Mouse (Mus musculus): Measurements from ENCODE around the gene Rora. TPM values are rescaled to one million over a fixed set of nuclear protein-coding genes. Genes with fewer than 3 reads are reported as not detected.

Rora gene
- polyA plus RNA-seq, 1 experiment, result 5.0 TPM

- Histone ChIP-seq H3K27ac (ENCODE audit: insufficient read depth, low read depth, low read length) (no peak overlapping the region), H3K4me1 (ENCODE audit: control insufficient read depth, insufficient read depth, low read length) (no peaks in the 10 kb centered on the region), H3K4me3 (ENCODE audit: insufficient read depth, low read length) (no peak overlapping the region)
- TF ChIP-seq POLR2A (IDR thresholded peaks at IDR 0.05; ENCODE audit: borderline replicate concordance, low read depth, low read length) (no peak), CTCF (IDR thresholded peaks at IDR 0.05; ENCODE audit: low read depth, low read length) (no peak)
Measured at GRCm38 (mm10) chr9:69150224-69150623, 496.6 kb downstream of the Rora start.

- TF ChIP-seq POLR2A (IDR thresholded peaks at IDR 0.05; ENCODE audit: borderline replicate concordance, low read depth, low read length) (no peak), CTCF (IDR thresholded peaks at IDR 0.05; ENCODE audit: low read depth, low read length) (no peak)
- no peaks in the 10 kb centered on the region for H3K4me1 ChIP-seq (ENCODE audit: control insufficient read depth, insufficient read depth, low read length)
Measured at GRCm38 (mm10) chr9:69154684-69155083, 501.1 kb downstream of the Rora start.

DNA sequence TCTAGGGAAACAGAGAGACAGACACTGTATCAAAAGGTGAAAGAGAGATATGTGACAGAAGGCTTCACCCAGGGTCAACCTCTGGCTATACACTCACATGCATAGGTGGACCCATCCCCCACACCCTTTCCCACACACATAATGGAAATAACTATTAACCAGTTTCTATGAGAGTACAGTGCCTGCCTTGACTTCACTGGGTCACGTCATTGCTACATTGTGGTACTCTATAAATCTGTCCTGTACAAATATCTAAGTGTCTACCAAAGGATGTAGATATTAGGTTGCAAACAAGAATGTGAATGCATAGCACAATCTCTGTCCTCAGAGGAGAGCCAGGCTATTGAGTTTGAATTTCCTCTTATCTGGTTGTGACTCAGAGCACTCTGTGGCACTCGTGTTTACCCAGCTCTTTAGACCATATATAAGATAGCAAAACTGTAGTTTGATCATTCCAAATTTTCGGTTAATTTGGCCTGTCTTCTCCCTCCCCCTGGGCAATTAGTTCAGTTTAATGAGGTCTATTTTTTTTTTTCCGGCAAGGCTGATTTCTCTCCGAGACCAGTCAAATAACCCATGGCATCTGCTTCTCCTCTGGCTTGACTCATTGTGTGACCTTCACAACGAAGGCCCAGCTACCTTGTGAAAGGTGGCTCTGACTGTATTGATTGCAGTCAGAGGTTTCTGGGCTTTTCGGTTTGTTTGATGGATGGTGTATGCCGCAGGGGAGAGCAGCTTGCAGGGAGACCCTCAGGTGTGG is 502.4 kb downstream of the Rora start:
- H3K4me1 ChIP-seq (ENCODE audit: control insufficient read depth, insufficient read depth, low read length), result no peaks in the 10 kb centered on the region
- no peak overlapping the region for H3K27ac ChIP-seq (ENCODE audit: insufficient read depth, low read depth, low read length)
- no peak overlapping the region for H3K4me3 ChIP-seq (ENCODE audit: insufficient read depth, low read length)
- TF ChIP-seq CTCF (IDR thresholded peaks at IDR 0.05; ENCODE audit: low read depth, low read length), result no peak

More at GRCm38 (mm10) chr9:69154684-69155083, 501.1 kb downstream of the Rora start:
- Histone ChIP-seq H3K4me3 (ENCODE audit: insufficient read depth, low read length) (no peak overlapping the region), H3K27ac (ENCODE audit: insufficient read depth, low read depth, low read length) (no peak overlapping the region)

DNA sequence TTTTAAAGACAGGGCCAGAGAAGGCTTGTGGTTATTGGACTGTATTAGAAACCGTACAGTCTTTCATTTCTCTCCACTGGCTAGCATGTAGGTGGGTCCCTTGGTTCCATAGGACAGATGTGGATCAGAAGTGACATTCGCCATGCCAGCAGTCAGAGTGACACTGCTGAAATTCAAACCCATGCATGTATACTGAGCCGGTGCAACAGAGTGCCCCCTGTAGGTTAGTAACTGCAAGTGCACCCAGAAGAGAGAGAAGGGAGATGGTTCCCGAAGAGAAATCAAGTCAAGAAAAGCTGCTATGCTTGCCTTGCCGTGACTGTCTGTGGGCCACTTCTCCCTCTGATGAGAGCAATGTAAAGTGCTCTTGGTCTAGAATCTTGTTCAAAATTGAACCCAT is 507.2 kb downstream of the Rora start:
- no peak for TF ChIP-seq POLR2A (IDR thresholded peaks at IDR 0.05; ENCODE audit: borderline replicate concordance, low read depth, low read length)
- TF ChIP-seq CTCF (IDR thresholded peaks at IDR 0.05; ENCODE audit: low read depth, low read length), result no peak
- Histone ChIP-seq H3K4me1 (ENCODE audit: control insufficient read depth, insufficient read depth, low read length) (no peaks in the 10 kb centered on the region), H3K27ac (ENCODE audit: insufficient read depth, low read depth, low read length) (no peak overlapping the region), H3K4me3 (ENCODE audit: insufficient read depth, low read length) (no peak overlapping the region)

DNA sequence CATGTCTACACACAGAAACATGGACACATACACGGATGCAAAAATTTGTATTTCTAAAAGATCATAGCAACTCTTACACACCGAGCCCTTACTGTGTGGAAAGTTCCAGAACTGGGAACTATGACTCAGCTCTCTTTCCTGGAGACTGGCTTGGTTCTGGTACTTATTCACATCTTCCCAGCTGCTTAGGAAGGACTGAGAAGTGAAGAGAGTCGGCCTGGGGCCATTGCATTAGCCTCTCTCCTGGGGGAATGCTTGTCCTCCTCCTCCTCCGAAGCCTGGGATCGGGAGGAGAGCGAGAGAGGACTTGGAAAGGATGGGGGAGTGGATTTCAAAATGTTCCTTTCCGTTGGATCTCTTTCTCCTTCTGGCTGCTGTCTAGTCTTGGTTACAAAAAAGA is 511.1 kb downstream of the Rora start:
- H3K4me1 ChIP-seq (ENCODE audit: control insufficient read depth, insufficient read depth, low read length), result no peaks in the 10 kb centered on the region
- H3K27ac ChIP-seq (ENCODE audit: insufficient read depth, low read depth, low read length), result no peak overlapping the region
- TF ChIP-seq POLR2A (IDR thresholded peaks at IDR 0.05; ENCODE audit: borderline replicate concordance, low read depth, low read length) (no peak), CTCF (IDR thresholded peaks at IDR 0.05; ENCODE audit: low read depth, low read length) (no peak)
- H3K4me3 ChIP-seq (ENCODE audit: insufficient read depth, low read length), result no peak overlapping the region

- Histone ChIP-seq H3K27ac (ENCODE audit: insufficient read depth, low read depth, low read length) (no peak overlapping the region), H3K4me1 (ENCODE audit: control insufficient read depth, insufficient read depth, low read length) (no peaks in the 10 kb centered on the region)
- TF ChIP-seq POLR2A (IDR thresholded peaks at IDR 0.05; ENCODE audit: borderline replicate concordance, low read depth, low read length) (no peak), CTCF (IDR thresholded peaks at IDR 0.05; ENCODE audit: low read depth, low read length) (no peak)
Measured at GRCm38 (mm10) chr9:69165096-69165836, 511.7 kb downstream of the Rora start.

GRCm38 (mm10) chr9:69174061-69174460 is 520.5 kb downstream of the Rora start:
- Histone ChIP-seq H3K27ac (ENCODE audit: insufficient read depth, low read depth, low read length) (no peak overlapping the region), H3K4me1 (ENCODE audit: control insufficient read depth, insufficient read depth, low read length) (no peaks in the 10 kb centered on the region), H3K4me3 (ENCODE audit: insufficient read depth, low read length) (no peak overlapping the region)
- no peak for TF ChIP-seq CTCF (IDR thresholded peaks at IDR 0.05; ENCODE audit: low read depth, low read length)
- TF ChIP-seq POLR2A (IDR thresholded peaks at IDR 0.05; ENCODE audit: borderline replicate concordance, low read depth, low read length), result no peak

More at GRCm38 (mm10) chr9:69165096-69165836, 511.7 kb downstream of the Rora start:
- H3K4me3 ChIP-seq (ENCODE audit: insufficient read depth, low read length), result no peak overlapping the region

GRCm38 (mm10) chr9:69174527-69175116 is 521.0 kb downstream of the Rora start:
- no peak overlapping the region for H3K4me3 ChIP-seq (ENCODE audit: insufficient read depth, low read length)
- H3K27ac ChIP-seq (ENCODE audit: insufficient read depth, low read depth, low read length), result no peak overlapping the region
- no peaks in the 10 kb centered on the region for H3K4me1 ChIP-seq (ENCODE audit: control insufficient read depth, insufficient read depth, low read length)
- TF ChIP-seq CTCF (IDR thresholded peaks at IDR 0.05; ENCODE audit: low read depth, low read length), result no peak
- TF ChIP-seq POLR2A (IDR thresholded peaks at IDR 0.05; ENCODE audit: borderline replicate concordance, low read depth, low read length), result no peak

DNA sequence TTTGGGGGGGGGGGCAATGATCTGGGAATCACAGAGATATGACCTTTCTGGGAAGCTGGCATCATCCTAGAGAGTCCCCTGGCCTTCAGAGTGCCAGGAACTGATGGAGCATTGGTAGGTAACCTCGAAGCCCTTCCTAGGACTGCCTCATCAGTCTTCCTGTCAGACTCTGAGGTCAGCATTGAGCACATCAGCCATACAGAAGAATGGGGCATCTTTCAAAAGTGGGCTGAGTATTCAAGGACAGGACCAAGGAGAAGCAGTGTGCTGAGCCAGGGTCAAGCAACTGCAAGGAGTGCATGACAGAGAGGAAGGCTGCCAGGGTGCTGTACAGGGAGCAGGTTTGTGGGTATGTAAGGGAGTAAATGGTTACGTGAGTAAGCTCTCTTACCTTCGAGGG is 523.4 kb downstream of the Rora start:
- Histone ChIP-seq H3K4me3 (ENCODE audit: insufficient read depth, low read length) (no peak overlapping the region), H3K27ac (ENCODE audit: insufficient read depth, low read depth, low read length) (no peak overlapping the region), H3K4me1 (ENCODE audit: control insufficient read depth, insufficient read depth, low read length) (no peaks in the 10 kb centered on the region)
- TF ChIP-seq POLR2A (IDR thresholded peaks at IDR 0.05; ENCODE audit: borderline replicate concordance, low read depth, low read length), result no peak
- TF ChIP-seq CTCF (IDR thresholded peaks at IDR 0.05; ENCODE audit: low read depth, low read length), result no peak

DNA sequence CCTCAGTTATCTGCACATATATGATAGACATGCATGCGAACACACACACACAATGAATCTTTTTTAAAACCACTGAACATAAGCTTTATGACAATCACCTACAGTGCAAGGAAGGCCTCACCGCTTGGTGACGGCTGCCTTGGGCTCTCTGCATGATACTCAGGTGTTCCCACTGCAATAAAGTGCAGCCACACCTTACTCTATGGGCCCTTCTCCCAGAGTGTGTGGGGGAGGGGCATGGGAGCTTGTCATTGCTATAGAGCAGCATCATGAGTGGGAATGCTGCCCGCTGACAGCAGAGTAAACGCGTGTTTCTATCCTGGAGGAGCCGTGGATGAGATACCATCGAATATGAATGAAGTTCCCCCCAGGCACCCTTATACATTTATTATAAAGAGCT is 525.6 kb downstream of the Rora start:
- Histone ChIP-seq H3K4me1 (ENCODE audit: control insufficient read depth, insufficient read depth, low read length) (no peaks in the 10 kb centered on the region), H3K4me3 (ENCODE audit: insufficient read depth, low read length) (no peak overlapping the region), H3K27ac (ENCODE audit: insufficient read depth, low read depth, low read length) (no peak overlapping the region)
- TF ChIP-seq POLR2A (IDR thresholded peaks at IDR 0.05; ENCODE audit: borderline replicate concordance, low read depth, low read length) (no peak), CTCF (IDR thresholded peaks at IDR 0.05; ENCODE audit: low read depth, low read length) (no peak)
